Mouse (Mus musculus) limb, embryonic 11.5 days (tissue): Measurements from ENCODE around the gene Zfp663. TPM values are rescaled to one million over a fixed set of nuclear protein-coding genes. Genes with fewer than 3 reads are reported as not detected.

Experiments
- ATAC-seq: fragments of 200-750 bp; cut with Nextera tagmentation; 2 replicates; pipeline ENCODE4 v1.8.0; 2017; ENCODE audit warnings: low read depth; ENCODE audit not compliant: insufficient number of reproducible peaks, low FRiP score, low TSS enrichment
- DNase-seq: peaks from one replicate; pipeline ENCODE4 v3.0.0-alpha.2; 2015; ENCODE audit warnings: low spot score
- H3K27ac ChIP-seq: fragments of 300-500 bp; sonication (generic); replicated peaks from 2 replicates; pipeline ENCODE4 v1.5.1; 2014; ENCODE audit warnings: low read depth, mild to moderate bottlenecking, low read length
- H3K27me3 ChIP-seq: fragments of 300-500 bp; sonication (generic); 2 replicates; pipeline ENCODE4 v1.6.1; 2014; ENCODE audit warnings: mild to moderate bottlenecking, low read length, mixed read lengths; ENCODE audit not compliant: control insufficient read depth, insufficient read depth
- H3K36me3 ChIP-seq: fragments of 300-500 bp; sonication (generic); 2 replicates; pipeline ENCODE4 v1.6.1; 2014; ENCODE audit warnings: mild to moderate bottlenecking, low read length, moderate library complexity, mixed read lengths; ENCODE audit not compliant: control insufficient read depth, insufficient read depth
- H3K4me1 ChIP-seq: fragments of 300-500 bp; sonication (generic); 2 replicates; pipeline ENCODE4 v1.6.1; 2014; ENCODE audit warnings: low read length, mixed read lengths; ENCODE audit not compliant: control insufficient read depth, insufficient read depth
- H3K4me2 ChIP-seq: fragments of 300-500 bp; sonication (generic); 2 replicates; pipeline ENCODE4 v1.6.1; 2014; ENCODE audit warnings: low read depth, mild to moderate bottlenecking, moderate library complexity; ENCODE audit not compliant: severe bottlenecking
- H3K4me3 ChIP-seq: fragments of 300-500 bp; sonication (generic); 2 replicates; pipeline ENCODE4 v1.5.1; 2014; ENCODE audit warnings: low read depth, low read length
- H3K9ac ChIP-seq: fragments of 300-500 bp; sonication (generic); 2 replicates; pipeline ENCODE4 v1.6.1; 2014; ENCODE audit warnings: mild to moderate bottlenecking, low read length
- H3K9me3 ChIP-seq: fragments of 300-500 bp; sonication (generic); 2 replicates; pipeline ENCODE4 v1.6.1; 2016; ENCODE audit warnings: low read length; ENCODE audit not compliant: control insufficient read depth
- WGBS: fragments of 180-500 bp; shearing (Covaris S2); extraction: QIAGEN DNeasy Blood & Tissue Kit; methylation state at CpG from one replicate; pipeline ENCODE4 v1.1.7; 2014; 5-methylcytosine and 5-hydroxymethylcytosine counted together
- polyA plus RNA-seq: library from polyadenylated mRNA; unstranded; fragments of >200 nt; fragmentation: Nextera tagmentation; extraction: Ambion mirVana; gene quantifications from 2 replicates; pipeline ENCODE4 v1.2.1, GENCODE M21; 2014

The Zfp663 gene
- 1.2 and 1.7 TPM in 2 replicates for polyA plus RNA-seq

GRCm38 (mm10) chr2:165368496-165368895 is at the start of gene Zfp663:
Zfp663 (minus strand) TSS chr2:165368729.
- ATAC-seq (0 out of 2 replicates have a peak, but pooled peaks have one; percentile 41), DNase-seq (peak; percentile 60)
- H3K36me3 ChIP-seq: no peaks in the 10 kb centered on the region
- H3K27ac ChIP-seq: no peak within 1 kb of the TSS
- H3K4me1 ChIP-seq: 0 out of 2 replicates have a peak, but pooled peaks cover 2% of the 10 kb centered on the region
- peak within 1 kb of the TSS; percentile 29 for H3K4me3 ChIP-seq
- peaks cover 14% of the 10 kb centered on the region for H3K27me3 ChIP-seq
- 2% methylated on average over 27 of the region's 27 CpGs for WGBS
- H3K9ac ChIP-seq: peak within 1 kb of the TSS; percentile 60
- peak within 1 kb of the TSS; percentile 56 for H3K4me2 ChIP-seq
- H3K9me3 ChIP-seq: no peaks in the 10 kb centered on the region

GRCm38 (mm10) chr2:165417291-165417690 is 48.8 kb upstream of the Zfp663 start:
- 86% methylated on average over 7 of the region's 7 CpGs for WGBS
- Histone ChIP-seq H3K27me3 (no peaks in the 10 kb centered on the region), H3K4me2 (no peak overlapping the region), H3K36me3 (no peaks in the 10 kb centered on the region), H3K27ac (no peak overlapping the region), H3K9me3 (no peaks in the 10 kb centered on the region), H3K4me1 (peaks cover 14% of the 10 kb centered on the region), H3K9ac (no peak overlapping the region), H3K4me3 (no peak overlapping the region)
- DNase-seq (no peak), ATAC-seq (no peak)

- H3K4me3 ChIP-seq: no peak overlapping the region
- no peak overlapping the region for H3K27ac ChIP-seq
- DNase-seq: peak; percentile 58
- H3K9me3 ChIP-seq: no peaks in the 10 kb centered on the region
- no peak overlapping the region for H3K4me2 ChIP-seq
- H3K9ac ChIP-seq: no peak overlapping the region
- H3K4me1 ChIP-seq: peaks cover 14% of the 10 kb centered on the region
- no peaks in the 10 kb centered on the region for H3K27me3 ChIP-seq
- H3K36me3 ChIP-seq: no peaks in the 10 kb centered on the region
- ATAC-seq: no peak
- 29% methylated on average over 6 of the region's 6 CpGs for WGBS
Observed at GRCm38 (mm10) chr2:165415795-165416194, 47.3 kb upstream of the Zfp663 start.

DNA sequence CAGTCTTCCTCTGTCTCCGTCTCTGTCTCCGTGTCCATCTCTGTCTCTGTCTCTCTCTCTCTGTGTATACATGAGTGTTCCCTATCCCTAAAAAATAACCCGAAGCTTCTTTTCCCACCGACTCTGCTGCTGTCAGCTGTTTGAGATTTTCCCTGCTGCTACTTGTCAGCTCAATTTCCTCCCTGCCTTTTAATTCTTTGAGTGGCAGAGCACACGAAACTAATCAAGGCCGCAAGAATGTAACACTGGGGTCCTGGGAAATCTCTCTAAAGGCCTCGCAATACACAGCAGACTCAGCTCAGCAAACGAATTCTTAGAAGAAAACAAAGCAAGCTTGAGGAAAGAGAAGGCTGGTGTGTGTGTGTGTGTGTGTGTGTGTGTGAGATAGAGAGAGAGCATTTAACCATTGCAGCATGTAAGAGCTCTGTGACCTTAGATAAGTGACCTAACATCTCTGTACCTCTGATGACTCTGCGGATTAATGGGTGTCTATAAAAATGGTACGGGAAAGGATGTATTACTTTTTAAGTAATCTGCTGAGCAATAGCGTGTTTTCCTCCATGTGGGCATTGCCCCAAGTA is 46.7 kb upstream of the Zfp663 start:
- ATAC-seq (no peak), DNase-seq (no peak)
- Histone ChIP-seq H3K9me3 (no peaks in the 10 kb centered on the region), H3K4me2 (no peak overlapping the region), H3K9ac (no peak overlapping the region), H3K27me3 (no peaks in the 10 kb centered on the region), H3K36me3 (no peaks in the 10 kb centered on the region), H3K4me1 (peaks cover 14% of the 10 kb centered on the region), H3K27ac (no peak overlapping the region; the same call in 1 of the 2 replicates), H3K4me3 (no peak overlapping the region)
- 32% methylated on average over 11 of the region's 11 CpGs for WGBS

DNA sequence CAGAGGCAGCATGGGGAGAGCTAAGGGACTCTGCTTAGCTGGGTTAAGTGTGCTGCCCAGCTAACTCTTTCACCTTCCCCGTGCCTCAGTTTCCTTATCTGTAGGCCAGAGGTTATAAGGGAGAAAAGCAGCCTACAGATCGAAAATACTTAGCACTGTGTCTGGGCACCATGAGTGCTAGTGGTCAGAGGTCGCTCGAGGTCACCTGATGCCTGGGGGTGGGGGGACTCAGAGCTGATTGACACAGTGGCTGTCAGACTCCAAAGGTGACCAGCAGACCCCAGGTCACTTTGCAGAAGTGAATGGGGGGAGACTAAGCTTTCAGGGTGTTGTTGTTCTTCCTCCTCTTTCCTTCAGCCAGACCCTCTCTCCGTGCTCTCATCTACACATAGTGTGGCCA is 45.8 kb upstream of the Zfp663 start:
- Histone ChIP-seq H3K36me3 (no peaks in the 10 kb centered on the region), H3K9me3 (no peaks in the 10 kb centered on the region), H3K27me3 (no peaks in the 10 kb centered on the region), H3K4me3 (no peak overlapping the region), H3K4me1 (peaks cover 12% of the 10 kb centered on the region), H3K9ac (no peak overlapping the region; the same call in 1 of the 2 replicates), H3K4me2 (no peak overlapping the region), H3K27ac (no peak overlapping the region; the same call in 1 of the 2 replicates)
- DNase-seq (no peak), ATAC-seq (no peak)
- WGBS: 71% methylated on average over 5 of the region's 5 CpGs

DNA sequence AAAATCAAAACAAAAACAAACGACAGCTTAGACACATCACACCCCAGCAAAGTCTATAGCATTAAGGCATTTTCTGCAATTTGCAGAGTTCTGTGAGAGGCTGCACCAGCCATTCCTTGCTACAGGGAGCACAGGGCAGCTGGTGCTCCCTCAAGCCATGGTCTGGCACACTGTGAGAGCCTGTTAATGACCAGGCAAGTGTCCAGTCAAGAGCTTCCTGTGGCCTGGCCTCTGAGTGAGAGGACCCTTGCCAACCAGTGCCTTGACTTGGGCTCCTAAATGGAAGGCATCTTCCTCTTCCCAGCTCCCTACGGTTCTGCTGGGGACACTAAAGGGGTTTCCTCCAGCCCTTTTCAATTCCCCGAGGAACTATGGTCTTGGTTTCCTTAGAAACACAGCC is 45.4 kb upstream of the Zfp663 start:
- H3K4me3 ChIP-seq: no peak overlapping the region
- no peaks in the 10 kb centered on the region for H3K9me3 ChIP-seq
- no peak overlapping the region for H3K27ac ChIP-seq
- peaks cover 12% of the 10 kb centered on the region for H3K4me1 ChIP-seq
- ATAC-seq (no peak), DNase-seq (no peak)
- no peak overlapping the region for H3K9ac ChIP-seq
- H3K27me3 ChIP-seq: no peaks in the 10 kb centered on the region
- no peaks in the 10 kb centered on the region for H3K36me3 ChIP-seq
- WGBS: 54% methylated on average over 3 of the region's 3 CpGs
- H3K4me2 ChIP-seq: no peak overlapping the region

DNA sequence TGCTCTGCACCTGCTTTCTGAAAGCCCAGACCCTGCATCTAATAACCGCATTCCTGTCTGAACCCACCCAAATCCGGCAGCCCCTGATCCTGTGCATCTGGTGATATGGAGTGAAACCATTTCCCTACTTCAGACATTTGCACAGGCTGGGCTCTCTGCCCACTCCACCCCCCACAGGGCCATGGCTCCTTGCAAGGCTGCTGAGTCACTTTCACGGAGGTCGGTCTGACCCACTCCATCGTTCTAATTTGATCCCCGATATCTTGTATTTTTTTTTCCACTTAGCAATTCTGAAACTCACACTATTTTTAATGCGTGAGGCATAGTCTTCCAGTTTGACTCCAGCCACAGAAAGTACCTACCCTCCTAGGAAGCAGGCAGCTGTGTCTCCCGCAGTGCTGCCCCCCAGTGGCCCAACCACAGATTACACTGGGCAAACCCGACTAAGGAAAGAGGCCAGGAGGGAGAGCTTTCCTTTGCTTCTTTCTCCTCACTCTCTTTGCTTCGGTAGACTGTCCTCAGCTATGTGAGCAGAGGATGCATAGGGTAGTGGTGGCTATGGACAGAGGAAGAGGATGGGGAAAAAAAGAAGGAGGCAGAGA is 39.3 kb upstream of the Zfp663 start:
- no peaks in the 10 kb centered on the region for H3K27me3 ChIP-seq
- no peak for ATAC-seq
- H3K9me3 ChIP-seq: no peaks in the 10 kb centered on the region
- no peaks in the 10 kb centered on the region for H3K36me3 ChIP-seq
- H3K9ac ChIP-seq: no peak overlapping the region
- peak; percentile 84 for DNase-seq
- H3K4me1 ChIP-seq: no peaks in the 10 kb centered on the region
- WGBS: 54% methylated on average over 10 of the region's 10 CpGs
- no peak overlapping the region for H3K27ac ChIP-seq
- H3K4me3 ChIP-seq: no peak overlapping the region
- H3K4me2 ChIP-seq: no peak overlapping the region

DNA sequence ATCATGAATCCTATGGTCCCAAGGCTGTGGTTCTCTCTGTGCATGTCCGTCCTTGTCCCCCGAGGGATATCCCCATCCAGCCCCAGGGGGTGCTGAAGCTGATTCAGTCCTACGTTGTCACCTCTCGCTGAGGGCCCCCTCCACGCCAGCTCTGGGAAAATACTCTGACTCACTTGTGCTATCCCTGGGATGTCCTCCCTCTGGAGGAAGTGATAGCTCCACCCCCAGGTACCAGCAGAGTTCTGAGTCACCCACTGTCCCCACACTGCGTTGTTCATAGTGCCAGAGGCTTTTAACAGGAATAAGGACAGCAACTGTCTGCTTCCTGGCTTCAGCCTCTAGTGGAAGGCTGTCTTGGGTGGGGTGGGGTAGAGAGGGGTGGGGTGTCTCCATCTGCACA is 36.8 kb upstream of the Zfp663 start:
- Histone ChIP-seq H3K9me3 (no peaks in the 10 kb centered on the region), H3K27ac (no peak overlapping the region), H3K4me1 (0 out of 2 replicates have a peak, but pooled peaks cover 2% of the 10 kb centered on the region), H3K4me2 (no peak overlapping the region), H3K9ac (no peak overlapping the region), H3K27me3 (no peaks in the 10 kb centered on the region), H3K4me3 (no peak overlapping the region), H3K36me3 (no peaks in the 10 kb centered on the region)
- WGBS: 57% methylated on average over 6 of the region's 6 CpGs
- DNase-seq (no peak), ATAC-seq (no peak)
